Mouse (Mus musculus) retina, postnatal 1 day (tissue): ENCODE measurements around the gene Gtf2b.

ENCODE experiments used
- DNase-seq: peaks from one replicate; pipeline ENCODE4 v3.0.0-alpha.2; 2012

Gtf2b gene

GRCm38 (mm10) chr3:142823606-142824005, 58.8 kb downstream of the Gtf2b start:
- no peak for DNase-seq

- DNase-seq, result peak; percentile 6
Measured at GRCm38 (mm10) chr3:142826449-142827146, 61.8 kb downstream of the Gtf2b start.

- no peak for DNase-seq
Measured at GRCm38 (mm10) chr3:142832910-142833309, 68.1 kb downstream of the Gtf2b start.
